Mouse (Mus musculus): ENCODE data around the gene Faap100.
"Not testable (repeated sequence)": the region's sequence is repeated elsewhere in the genome, so short reads cannot be mapped to it uniquely, and the experiment has no call there.

Gene Faap100

GRCm38 (mm10) chr11:120376302-120377160 lies 2.0 kb downstream of the Faap100 start:
- DNase-seq (ENCODE audit: low spot score) = no peak

GRCm38 (mm10) chr11:120375324-120375723 lies 3.2 kb downstream of the Faap100 start:
- DNase-seq (ENCODE audit: low spot score) = no peak

- DNase-seq (ENCODE audit: low spot score) = peak; percentile 63
Measured at GRCm38 (mm10) chr11:120373820-120374586, 4.6 kb downstream of the Faap100 start.

GRCm38 (mm10) chr11:120373025-120373424 lies 5.5 kb downstream of the Faap100 start:
- DNase-seq (ENCODE audit: low spot score) = no peak

- peak; percentile 74 for DNase-seq (ENCODE audit: low spot score)
Measured at GRCm38 (mm10) chr11:120369656-120370055, 8.9 kb downstream of the Faap100 start.

GRCm38 (mm10) chr11:120366443-120367027 lies 12.0 kb downstream of the Faap100 start:
- DNase-seq (ENCODE audit: low spot score) = no peak

- no peak for DNase-seq (ENCODE audit: low spot score)
Measured at GRCm38 (mm10) chr11:120362891-120363290, 15.7 kb downstream of the Faap100 start.

- no peak for DNase-seq (ENCODE audit: low spot score)
Measured at GRCm38 (mm10) chr11:120361295-120361694, 17.3 kb downstream of the Faap100 start, which contains the start of gene Fscn2. Gene Fscn2 (plus strand): TSS chr11:120361534.

GRCm38 (mm10) chr11:120360755-120361154 lies 17.8 kb downstream of the Faap100 start:
- no peak for DNase-seq (ENCODE audit: low spot score)

- no peak for DNase-seq (ENCODE audit: low spot score)
Measured at GRCm38 (mm10) chr11:120360062-120360461, 18.5 kb downstream of the Faap100 start.

- no peak for DNase-seq (ENCODE audit: low spot score)
Measured at GRCm38 (mm10) chr11:120359391-120359790, 19.2 kb downstream of the Faap100 start.

- DNase-seq (ENCODE audit: low spot score) = peak; percentile 80
Measured at GRCm38 (mm10) chr11:120357791-120358401, 20.7 kb downstream of the Faap100 start.

GRCm38 (mm10) chr11:120356900-120357299 lies 21.7 kb downstream of the Faap100 start:
- DNase-seq (ENCODE audit: low spot score) = no peak

GRCm38 (mm10) chr11:120356319-120356840 lies 22.2 kb downstream of the Faap100 start:
- no peak for DNase-seq (ENCODE audit: low spot score)

GRCm38 (mm10) chr11:120355277-120356039 lies 23.1 kb downstream of the Faap100 start:
- no peak for DNase-seq (ENCODE audit: low spot score)

- DNase-seq (ENCODE audit: low spot score) = no peak
Measured at GRCm38 (mm10) chr11:120354304-120355276, 24.0 kb downstream of the Faap100 start.

- peak; percentile 92 for DNase-seq (ENCODE audit: low spot score)
Measured at GRCm38 (mm10) chr11:120353500-120354303, 24.9 kb downstream of the Faap100 start.

GRCm38 (mm10) chr11:120352571-120353290 lies 25.8 kb downstream of the Faap100 start:
- DNase-seq (ENCODE audit: low spot score) = no peak

- DNase-seq (ENCODE audit: low spot score) = not testable (repeated sequence)
Measured at GRCm38 (mm10) chr11:120352093-120352350, 26.5 kb downstream of the Faap100 start.

Data from lung, postnatal 25 days (tissue).